Mouse (Mus musculus) lung, postnatal 0 days (tissue): ENCODE data around the gene Rab4b.

Experiments used
- CTCF ChIP-seq: IDR thresholded peaks from 2 replicates; pipeline ENCODE4 v1.5.1; 2016; ENCODE audit warnings: antibody characterized with exemption, mild to moderate bottlenecking
- EP300 ChIP-seq: IDR thresholded peaks from 2 replicates; pipeline ENCODE4 v1.6.1; 2016; ENCODE audit warnings: antibody characterized with exemption, mild to moderate bottlenecking, control low read depth

DNA sequence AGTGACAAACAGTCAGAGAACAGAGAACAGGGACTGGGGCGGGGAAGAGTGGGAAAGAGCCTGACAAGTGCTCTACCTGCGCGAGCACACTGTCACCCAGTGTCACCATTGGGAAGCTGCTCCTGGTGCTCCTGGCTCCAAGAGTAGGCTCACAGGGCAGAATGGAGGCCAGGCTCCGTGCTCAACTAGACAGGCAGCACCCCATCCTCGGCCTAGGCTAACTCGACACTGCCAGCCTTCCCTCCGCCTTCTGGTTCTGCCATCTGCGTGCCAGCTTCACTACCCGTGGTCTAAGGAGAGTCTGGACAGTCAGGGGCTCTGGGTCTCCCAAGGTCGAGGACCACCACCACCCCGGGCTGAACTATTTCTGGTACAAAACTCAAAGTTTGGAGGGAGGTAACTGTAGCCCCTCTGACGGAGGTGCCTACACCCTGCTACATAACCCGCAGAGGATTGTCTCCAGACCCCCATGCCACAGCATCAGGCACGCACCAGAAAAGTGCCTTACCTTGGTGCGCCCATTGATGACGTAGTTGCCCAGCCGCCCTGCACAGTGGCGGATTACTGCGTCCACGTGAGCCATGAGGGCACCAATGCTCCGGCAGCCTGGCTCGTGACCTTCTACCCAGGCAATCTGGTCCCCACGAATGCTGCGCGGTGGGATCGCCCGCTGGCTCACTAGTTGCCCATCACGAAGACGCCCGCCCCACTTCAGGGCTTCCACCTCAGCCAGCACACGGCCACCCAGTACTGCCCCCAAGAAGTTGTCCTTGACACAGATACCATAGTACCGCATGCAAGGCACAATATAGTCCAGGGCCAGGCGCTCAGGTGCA is 14.4 kb downstream of the Rab4b start:
- no peak for TF ChIP-seq CTCF
- TF ChIP-seq EP300: no peak
